Mouse (Mus musculus) ES-Bruce4 (cell line): ENCODE results near the gene Hmx2.

Experiments used
- CTCF ChIP-seq: IDR thresholded peaks from one replicate; pipeline ENCODE4 v1.8.1; 2011; ENCODE audit warnings: low read depth, low read length
- POLR2A ChIP-seq: IDR thresholded peaks from one replicate; pipeline ENCODE4 v1.8.1; 2011; ENCODE audit warnings: low read length; ENCODE audit not compliant: insufficient read depth

DNA sequence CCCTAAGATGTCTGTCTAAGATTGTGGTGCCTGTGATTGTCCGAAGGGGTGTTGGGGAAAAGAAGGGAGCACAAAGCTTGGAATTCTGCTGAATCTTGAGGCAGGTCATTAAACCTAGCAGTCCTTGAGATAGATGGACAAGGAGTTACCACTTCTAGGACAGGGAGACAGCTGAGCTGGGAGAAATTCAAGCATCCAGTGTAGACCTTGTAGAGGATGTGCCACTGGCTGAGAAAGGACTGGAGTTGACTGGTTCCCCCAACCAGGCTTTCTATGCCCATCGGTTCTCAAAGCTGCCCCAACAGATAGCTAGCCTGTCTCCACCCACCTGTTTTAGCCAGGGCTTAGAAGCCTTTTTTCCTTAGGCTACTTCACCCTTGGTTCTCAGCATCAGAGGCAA is 2.1 kb upstream of the Hmx2 start:
- TF ChIP-seq CTCF (no peak), POLR2A (no peak)
